Mouse (Mus musculus): ENCODE data around the gene Chdh. TPM values are rescaled to one million over a fixed set of nuclear protein-coding genes. Genes with fewer than 3 reads are reported as not detected.

The Chdh gene
- polyA plus RNA-seq, 1 experiment: 2.2 TPM

DNA sequence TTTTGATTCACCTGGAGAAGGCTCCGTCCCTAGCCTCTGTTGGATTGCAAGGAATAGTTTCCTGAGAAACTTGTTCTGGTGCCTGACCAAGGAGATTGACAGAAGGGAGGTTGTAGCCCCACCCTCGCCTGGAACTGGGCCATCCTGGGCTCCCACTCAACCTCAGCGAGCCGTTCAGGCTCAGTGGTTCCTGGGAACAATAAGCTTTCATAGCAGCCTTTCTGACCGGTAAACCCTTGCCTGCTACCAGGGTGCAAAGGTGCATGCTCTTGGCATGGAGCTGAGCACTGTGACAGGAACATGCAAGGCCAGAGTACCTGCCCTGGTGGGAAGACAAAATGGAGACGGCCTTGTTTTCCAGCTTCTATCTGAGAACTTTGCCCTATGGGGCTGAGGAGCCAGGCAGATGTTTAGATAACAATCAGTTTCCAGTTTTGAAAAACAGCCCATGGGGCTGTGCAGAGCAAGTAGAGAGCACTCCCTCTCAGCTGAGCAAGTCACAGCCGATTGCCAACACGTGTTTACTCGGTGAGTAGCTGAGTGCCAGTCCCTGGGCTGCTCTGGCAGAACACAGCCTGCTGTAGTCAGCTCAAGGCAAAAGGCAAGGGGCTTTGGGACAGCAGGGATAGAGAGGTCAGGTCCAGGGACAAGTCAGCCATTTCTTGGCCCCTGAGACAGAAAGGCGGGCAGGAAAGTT is 1.2 kb downstream of the Chdh start:
- no peak for TF ChIP-seq CTCF (IDR thresholded peaks at IDR 0.05; ENCODE audit: extremely low read depth, insufficient read depth, low read length)
- no peak for TF ChIP-seq POLR2A (IDR thresholded peaks at IDR 0.05; ENCODE audit: extremely low read depth, insufficient read depth, low read length)
- no peak overlapping the region for H3K4me3 ChIP-seq (ENCODE audit: insufficient read depth, low read length)
- no peaks in the 10 kb centered on the region; the same call in 1 of the 2 replicates for H3K4me1 ChIP-seq (ENCODE audit: control insufficient read depth, insufficient read depth, low read length)
- peak overlapping the region; percentile 4 for H3K27ac ChIP-seq (ENCODE audit: insufficient read depth, low read length)

DNA sequence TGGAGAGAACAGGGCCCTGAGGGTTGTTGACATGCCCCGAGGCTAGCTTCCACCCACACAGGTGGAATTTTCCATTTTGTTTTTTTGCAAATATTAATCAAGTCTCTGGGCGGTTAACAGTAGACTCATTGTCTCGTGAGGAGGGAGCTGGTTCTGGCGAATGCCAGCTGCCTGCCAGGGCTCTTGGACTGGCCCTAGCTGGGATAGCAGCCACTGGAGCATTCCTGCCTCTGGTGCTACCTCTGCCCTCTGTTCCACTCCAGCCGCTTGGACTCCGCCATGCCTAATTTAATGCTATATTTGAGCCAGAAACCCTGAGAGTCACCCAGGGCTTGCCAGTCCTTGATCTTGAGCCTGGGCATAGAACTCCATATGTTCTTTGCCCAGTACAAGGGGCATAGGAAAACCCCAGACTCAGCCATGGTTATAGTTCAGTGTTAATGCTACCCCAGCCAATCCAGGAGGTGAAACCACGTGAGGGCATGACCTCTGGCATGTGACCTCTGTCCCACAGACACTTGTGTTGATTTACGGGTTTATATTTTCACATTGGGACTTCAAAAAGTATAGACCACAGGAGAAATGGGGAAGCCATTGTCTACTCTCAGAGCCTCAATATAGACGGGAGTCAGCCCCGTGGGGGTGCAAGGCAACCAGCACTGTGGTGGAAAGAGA is 3.2 kb downstream of the Chdh start:
- TF ChIP-seq POLR2A (IDR thresholded peaks at IDR 0.05; ENCODE audit: extremely low read depth, insufficient read depth, low read length) (no peak), CTCF (IDR thresholded peaks at IDR 0.05; ENCODE audit: extremely low read depth, insufficient read depth, low read length) (no peak)
- peak overlapping the region; percentile 89; the same call in 1 of the 2 replicates for H3K27ac ChIP-seq (ENCODE audit: insufficient read depth, low read length)
- no peaks in the 10 kb centered on the region; the same call in 1 of the 2 replicates for H3K4me1 ChIP-seq (ENCODE audit: control insufficient read depth, insufficient read depth, low read length)
- no peak overlapping the region for H3K4me3 ChIP-seq (ENCODE audit: insufficient read depth, low read length)

DNA sequence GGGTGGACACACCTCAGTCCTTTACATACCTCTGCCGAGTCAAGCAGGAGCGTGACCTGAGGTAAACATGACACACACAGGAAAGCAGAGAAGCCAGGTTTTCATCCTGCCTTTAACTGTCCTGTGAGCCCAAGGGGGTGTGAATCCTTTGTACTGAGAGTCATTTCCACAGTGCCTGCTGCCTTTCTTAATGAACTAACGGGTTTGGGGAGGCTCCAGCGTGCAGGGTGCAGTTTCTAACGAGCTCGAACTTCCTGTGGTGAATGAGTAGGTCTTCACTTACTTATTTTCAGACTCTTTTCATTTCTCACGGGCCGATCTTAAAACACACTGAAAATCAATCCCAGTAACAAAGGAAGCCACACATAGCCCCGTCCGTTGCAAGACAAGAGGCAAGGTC is 5.7 kb downstream of the Chdh start:
- Histone ChIP-seq H3K27ac (ENCODE audit: insufficient read depth, low read length) (no peak overlapping the region), H3K4me3 (ENCODE audit: insufficient read depth, low read length) (no peak overlapping the region), H3K4me1 (ENCODE audit: control insufficient read depth, insufficient read depth, low read length) (no peaks in the 10 kb centered on the region; the same call in 1 of the 2 replicates)
- TF ChIP-seq CTCF (IDR thresholded peaks at IDR 0.05; ENCODE audit: extremely low read depth, insufficient read depth, low read length) (no peak), POLR2A (IDR thresholded peaks at IDR 0.05; ENCODE audit: extremely low read depth, insufficient read depth, low read length) (no peak)

DNA sequence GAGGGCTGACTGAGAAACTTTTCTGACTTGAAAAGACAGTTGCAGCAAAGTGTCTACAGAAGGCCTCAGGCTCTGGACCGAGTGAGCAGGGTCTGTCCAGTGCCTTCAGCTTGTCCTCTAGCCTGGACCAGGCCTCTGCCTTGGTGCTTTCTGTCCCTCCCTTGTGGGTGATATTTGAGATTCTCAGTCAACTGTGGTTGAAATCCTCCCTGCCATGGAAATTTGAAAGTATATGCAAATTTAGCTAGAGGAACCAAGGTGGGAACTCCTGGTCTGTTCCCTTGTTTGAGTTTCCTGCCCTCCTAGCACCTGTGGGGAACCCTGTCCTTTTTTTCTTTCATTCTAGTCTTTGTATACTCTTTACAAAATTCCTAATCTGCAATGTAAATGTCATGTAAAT is 6.2 kb downstream of the Chdh start:
- TF ChIP-seq CTCF (IDR thresholded peaks at IDR 0.05; ENCODE audit: extremely low read depth, insufficient read depth, low read length) (no peak), POLR2A (IDR thresholded peaks at IDR 0.05; ENCODE audit: extremely low read depth, insufficient read depth, low read length) (no peak)
- Histone ChIP-seq H3K27ac (ENCODE audit: insufficient read depth, low read length) (no peak overlapping the region), H3K4me3 (ENCODE audit: insufficient read depth, low read length) (no peak overlapping the region), H3K4me1 (ENCODE audit: control insufficient read depth, insufficient read depth, low read length) (no peaks in the 10 kb centered on the region; the same call in 1 of the 2 replicates)

DNA sequence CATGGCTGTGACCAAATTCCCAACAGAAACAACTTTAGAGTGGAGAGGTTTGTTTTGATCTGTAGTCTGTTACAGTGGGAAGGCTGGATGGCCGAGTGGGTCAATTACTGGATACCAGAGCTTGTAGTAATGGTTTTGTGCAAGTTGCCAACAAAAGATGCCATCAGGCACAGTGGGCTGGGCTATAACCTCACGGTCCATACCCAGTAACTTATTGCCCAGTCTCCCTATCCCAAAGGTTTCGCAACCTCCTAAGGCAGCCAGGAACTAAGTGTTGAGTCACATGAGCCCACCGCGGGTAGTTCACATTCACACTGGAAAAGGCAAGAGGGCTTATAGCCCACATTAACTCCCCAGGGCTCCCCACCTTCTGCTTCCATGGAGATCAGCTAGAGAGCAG is 7.8 kb downstream of the Chdh start:
- H3K4me3 ChIP-seq (ENCODE audit: insufficient read depth, low read length): no peak overlapping the region
- no peaks in the 10 kb centered on the region; the same call in 1 of the 2 replicates for H3K4me1 ChIP-seq (ENCODE audit: control insufficient read depth, insufficient read depth, low read length)
- H3K27ac ChIP-seq (ENCODE audit: insufficient read depth, low read length): no peak overlapping the region
- TF ChIP-seq CTCF (IDR thresholded peaks at IDR 0.05; ENCODE audit: extremely low read depth, insufficient read depth, low read length): no peak

DNA sequence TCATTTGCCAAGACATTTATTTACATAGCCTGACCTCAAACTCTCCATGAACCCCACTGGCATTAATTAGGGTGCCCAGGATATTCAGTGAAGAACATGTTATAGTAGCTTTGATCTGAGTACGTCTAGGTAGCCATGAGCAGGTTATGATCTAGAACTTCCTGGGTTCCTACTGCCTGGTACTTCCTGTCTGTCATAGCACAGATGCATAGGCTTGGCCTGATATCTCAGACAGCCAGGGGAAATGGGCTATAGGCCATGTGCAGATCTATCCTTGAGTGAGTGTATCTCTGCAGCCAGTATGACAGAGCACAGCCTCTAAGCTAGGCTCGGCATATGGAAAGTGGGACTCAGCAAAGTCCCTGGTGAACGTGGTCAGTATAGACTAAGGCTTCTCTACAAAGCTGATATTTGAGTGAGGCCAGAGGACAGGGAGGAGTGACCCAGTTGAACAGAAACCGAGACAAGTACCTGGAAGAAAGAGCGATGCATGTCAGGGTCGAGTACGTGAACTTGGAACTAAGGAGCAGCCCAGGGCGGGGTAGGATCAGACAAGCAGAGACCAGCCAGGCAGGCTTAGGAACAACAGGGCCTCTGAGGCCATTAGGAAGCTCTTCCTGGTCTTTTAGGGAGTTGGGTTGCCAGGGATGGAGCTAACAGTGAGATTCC is 9.1 kb downstream of the Chdh start:
- TF ChIP-seq POLR2A (IDR thresholded peaks at IDR 0.05; ENCODE audit: extremely low read depth, insufficient read depth, low read length) (no peak), CTCF (IDR thresholded peaks at IDR 0.05; ENCODE audit: extremely low read depth, insufficient read depth, low read length) (no peak)
- H3K27ac ChIP-seq (ENCODE audit: insufficient read depth, low read length): no peak overlapping the region

DNA sequence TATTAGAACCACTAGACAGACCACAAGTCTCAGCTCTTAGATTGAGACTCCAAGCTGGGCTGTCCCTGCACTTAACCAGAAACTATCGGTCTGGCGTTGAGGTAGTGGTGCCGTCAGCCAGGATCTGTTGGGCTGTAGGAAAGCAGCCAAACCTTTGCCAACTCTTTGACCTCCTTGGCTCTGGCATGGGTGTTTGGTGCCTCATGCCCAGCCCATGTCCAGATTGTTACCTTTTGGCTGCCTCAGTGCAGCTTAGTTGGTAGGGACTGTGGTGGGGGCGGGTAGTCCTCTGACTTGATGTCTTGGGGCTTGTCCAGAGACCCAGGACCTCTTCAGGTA is 9.6 kb downstream of the Chdh start:
- no peak for TF ChIP-seq CTCF (IDR thresholded peaks at IDR 0.05; ENCODE audit: extremely low read depth, insufficient read depth, low read length)
- Histone ChIP-seq H3K27ac (ENCODE audit: insufficient read depth, low read length) (no peak overlapping the region), H3K4me1 (ENCODE audit: control insufficient read depth, insufficient read depth, low read length) (no peaks in the 10 kb centered on the region), H3K4me3 (ENCODE audit: insufficient read depth, low read length) (no peak overlapping the region)

More for the DNA sequence above, 9.1 kb downstream of the Chdh start:
- H3K4me3 ChIP-seq (ENCODE audit: insufficient read depth, low read length): no peak overlapping the region
- H3K4me1 ChIP-seq (ENCODE audit: control insufficient read depth, insufficient read depth, low read length): no peaks in the 10 kb centered on the region

DNA sequence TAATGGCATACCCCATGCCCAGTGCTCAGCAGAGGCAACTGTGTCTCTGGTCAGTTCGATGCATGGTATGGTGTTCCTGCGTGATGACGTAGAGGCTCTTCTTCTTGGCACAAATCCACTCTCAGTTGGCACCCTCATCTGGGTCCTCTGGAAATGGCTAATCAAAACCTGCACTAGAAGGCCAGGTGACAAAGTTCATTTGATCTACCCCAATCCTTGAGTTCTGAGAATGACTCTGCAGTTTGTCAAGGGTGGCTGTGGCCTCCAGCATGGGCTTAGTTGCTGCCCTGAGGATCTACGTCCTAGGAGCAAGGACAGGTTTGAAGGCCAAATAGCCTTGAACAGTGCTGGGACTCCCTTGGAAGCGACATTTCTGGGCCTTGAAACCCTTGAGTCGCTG is 10.0 kb downstream of the Chdh start:
- H3K4me3 ChIP-seq (ENCODE audit: insufficient read depth, low read length): no peak overlapping the region
- H3K27ac ChIP-seq (ENCODE audit: insufficient read depth, low read length): no peak overlapping the region
- no peaks in the 10 kb centered on the region for H3K4me1 ChIP-seq (ENCODE audit: control insufficient read depth, insufficient read depth, low read length)
- TF ChIP-seq POLR2A (IDR thresholded peaks at IDR 0.05; ENCODE audit: extremely low read depth, insufficient read depth, low read length) (no peak), CTCF (IDR thresholded peaks at IDR 0.05; ENCODE audit: extremely low read depth, insufficient read depth, low read length) (no peak)

DNA sequence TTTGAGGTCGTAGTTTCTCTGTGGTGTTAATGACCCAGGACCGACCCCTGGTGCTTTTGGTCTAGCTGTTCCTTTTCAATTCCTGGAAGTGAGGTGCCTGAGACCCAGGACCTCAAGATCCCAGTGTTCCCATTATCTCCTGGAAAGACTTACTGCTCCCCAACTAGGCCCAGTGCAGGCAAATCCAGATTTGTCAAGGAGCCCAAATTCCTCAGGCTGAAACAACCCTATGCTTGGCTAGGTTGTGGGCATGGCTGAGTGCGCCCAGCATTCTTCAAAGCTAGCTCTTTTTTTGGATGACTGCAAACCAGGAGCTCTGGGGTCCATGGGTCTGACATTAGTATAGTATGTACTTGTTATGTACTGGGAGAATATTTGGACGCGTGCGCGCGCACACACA is 10.6 kb downstream of the Chdh start:
- no peak overlapping the region for H3K27ac ChIP-seq (ENCODE audit: insufficient read depth, low read length)
- TF ChIP-seq POLR2A (IDR thresholded peaks at IDR 0.05; ENCODE audit: extremely low read depth, insufficient read depth, low read length): no peak
- TF ChIP-seq CTCF (IDR thresholded peaks at IDR 0.05; ENCODE audit: extremely low read depth, insufficient read depth, low read length): no peak
- H3K4me3 ChIP-seq (ENCODE audit: insufficient read depth, low read length): no peak overlapping the region
- H3K4me1 ChIP-seq (ENCODE audit: control insufficient read depth, insufficient read depth, low read length): no peaks in the 10 kb centered on the region
